Mouse (Mus musculus) regulatory T cell (primary cell): Measurements from ENCODE around the gene Ppan.

Experiments
- in situ Hi-C: fragments of 300-600 bp; cut with MboI, MseI; formaldehyde crosslinking; loops from one replicate; pipeline ENCODE4 v1.15.1; 2025; ENCODE audit warnings: high pct_unique_total_duplicates

Ppan gene

DNA sequence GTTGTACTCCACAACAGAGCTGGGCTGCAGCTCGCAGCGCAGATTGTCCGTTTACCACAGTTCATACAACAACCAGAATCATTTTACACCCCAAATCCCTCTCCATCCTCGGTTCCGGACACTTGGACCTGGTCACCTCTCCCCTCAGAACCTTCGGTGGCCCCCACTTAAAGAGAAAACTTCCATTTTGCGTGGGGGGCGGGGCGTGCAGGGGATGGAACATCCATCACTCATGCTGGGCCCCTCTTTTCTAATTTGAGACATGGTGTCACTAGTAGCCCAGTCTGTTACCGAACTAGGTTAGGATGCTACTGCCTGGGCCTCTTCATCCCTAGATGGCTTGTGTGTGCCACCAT, 9.3 kb upstream of the Ppan start:
- in situ Hi-C loops: no loop called here

DNA sequence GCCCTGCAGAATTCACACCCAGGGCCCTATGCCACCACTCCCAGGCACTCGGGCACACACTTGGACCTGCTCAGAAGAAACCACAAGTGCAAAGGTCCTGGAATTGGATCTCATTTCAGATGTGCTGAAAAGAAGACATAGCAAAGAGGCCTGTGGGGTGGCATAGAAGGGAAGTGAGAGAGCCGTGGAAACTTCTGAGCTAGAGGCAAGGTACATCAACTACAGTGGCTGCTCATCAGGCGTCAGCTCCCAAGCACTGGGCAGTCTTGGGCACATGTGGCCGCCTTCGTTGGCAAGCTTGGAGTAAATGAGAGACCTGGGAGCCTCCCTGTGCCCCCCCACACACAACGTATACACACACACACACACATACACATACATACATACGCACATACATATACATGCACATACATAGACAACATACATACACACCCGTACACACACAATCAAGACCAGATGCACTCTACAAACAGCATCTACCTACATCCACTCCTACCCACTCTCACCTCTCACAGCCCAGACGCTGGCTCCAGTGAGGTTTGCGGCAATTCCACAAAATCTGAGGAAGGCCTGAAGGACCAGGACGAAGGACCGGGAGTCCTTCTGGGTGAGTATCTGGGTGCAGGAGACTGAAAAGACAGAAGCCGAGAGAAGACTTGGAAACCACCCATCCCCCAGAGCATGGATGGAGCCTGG, 8.7 kb upstream of the Ppan start, which contains the start of gene Angptl6:
Angptl6 (minus strand) TSS at position 631 of the 696 bp plus-strand sequence.
- in situ Hi-C loops: no loop called here

DNA sequence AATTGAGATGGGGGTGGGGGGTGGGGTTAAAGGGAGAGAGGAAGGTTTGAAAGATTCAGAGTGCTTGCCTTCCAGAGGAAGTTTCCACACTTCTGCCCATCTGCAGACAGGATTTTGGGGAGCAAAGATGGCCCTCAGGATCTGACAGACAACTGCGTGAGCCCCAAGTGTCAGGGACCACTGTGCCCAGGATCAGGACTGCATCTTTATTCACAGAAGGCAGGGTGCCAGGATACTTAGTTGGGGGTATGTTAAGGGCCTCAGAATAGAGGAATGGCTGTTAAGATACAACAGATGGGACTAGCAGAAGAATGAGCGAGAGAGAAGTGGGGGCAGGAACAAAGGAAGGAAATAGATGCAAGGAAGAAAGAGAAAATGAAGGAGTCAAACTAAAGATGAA, 1.4 kb upstream of the Ppan start:
- in situ Hi-C loops: no loop called here

DNA sequence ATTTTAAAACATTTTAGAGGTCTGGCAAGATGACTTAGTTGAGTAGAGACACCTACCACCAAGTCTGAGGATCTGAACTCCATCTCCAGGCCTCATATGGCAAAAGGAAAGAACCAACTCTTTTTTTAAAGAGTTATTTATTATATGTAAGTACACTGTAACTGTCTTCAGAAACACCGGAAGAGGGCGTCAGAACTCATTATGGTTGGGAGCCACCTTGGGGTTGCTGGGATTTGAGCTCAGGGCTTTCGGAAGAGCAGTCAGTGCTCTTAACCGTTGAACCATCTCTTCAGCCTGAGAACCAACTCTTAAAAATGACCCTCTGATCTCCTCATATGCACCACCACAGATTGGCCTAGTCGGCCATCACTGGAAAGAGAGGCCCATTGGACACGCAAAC, 784 bp upstream of the Ppan start:
- in situ Hi-C loops: no loop called here

DNA sequence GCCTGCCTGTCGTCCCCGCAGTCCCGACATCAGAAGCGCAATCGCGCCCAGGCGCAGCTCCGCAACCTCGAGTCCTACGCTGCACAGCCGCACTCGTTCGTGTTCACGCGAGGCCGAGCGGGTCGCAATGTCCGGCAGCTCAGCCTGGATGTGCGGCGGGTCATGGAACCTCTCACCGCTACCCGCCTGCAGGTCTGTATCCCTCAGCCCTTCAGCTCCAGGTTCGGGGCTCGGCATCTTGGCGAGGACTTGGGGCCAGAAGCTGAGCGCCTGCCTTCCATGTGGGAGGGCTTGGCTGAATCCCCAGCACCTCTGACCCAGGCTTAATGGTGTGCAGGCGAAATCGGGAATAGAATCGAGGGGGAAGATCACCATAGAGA, 401 bp downstream of the Ppan start:
- in situ Hi-C loops: no loop called here

DNA sequence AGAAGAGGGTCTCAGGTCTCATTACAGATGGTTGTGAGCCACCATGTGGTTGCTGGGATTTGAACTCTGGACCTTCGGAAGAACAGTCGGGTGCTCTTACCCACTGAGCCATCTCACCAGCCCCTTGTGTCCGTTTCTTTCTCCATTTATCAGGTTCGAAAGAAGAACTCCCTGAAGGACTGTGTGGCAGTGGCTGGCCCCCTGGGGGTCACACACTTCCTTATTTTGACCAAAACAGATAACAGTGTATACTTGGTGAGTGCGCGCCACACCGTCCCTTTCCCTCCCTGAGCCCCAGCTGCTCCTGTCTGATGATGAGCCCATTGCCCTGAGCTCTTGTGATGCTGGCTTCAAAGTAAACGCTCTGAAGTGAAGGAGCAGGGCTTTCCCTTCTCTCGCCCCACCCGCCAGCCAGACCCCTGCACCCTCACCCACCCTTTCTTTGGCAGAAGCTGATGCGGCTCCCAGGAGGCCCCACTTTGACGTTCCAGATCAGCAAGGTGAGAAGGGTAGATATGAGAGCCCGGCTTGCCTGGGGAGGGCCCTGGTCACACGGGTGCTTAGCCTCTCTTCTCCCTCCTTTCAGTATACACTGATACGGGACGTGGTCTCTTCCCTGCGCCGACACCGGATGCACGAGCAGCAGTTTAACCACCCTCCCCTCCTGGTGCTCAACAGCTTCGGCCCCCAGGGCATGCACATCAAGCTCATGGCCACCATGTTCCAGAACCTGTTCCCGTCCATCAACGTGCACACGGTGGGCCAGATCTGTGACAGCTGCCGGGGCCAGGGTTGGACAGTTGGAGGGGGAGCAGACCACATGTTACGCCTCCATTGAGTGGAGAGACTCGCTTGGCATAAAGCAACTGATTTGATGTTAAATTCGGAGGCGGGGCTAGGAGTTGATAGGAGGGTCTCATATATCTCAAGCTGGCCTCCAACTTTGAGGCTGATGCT, 1.5 kb downstream of the Ppan start:
- in situ Hi-C loops: no loop called here

DNA sequence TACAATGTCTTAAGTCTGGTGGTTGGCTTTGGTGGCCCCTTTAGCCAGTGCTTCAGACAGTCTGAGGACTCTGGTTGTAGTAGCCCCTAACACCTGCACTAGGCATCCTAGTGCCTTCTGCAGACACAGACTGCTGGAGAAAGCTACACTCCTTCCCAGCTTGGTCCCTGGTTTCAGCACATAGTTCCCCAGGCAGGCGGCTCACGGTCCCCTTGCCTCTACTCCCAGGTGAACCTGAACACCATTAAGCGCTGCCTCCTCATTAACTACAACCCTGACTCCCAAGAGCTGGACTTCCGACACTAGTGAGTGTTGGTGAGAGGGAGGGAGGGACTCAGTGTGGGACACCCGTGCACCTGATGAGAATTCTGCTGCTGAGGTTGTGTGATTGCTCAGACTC, 2.4 kb downstream of the Ppan start:
- in situ Hi-C loops: no loop called here

DNA sequence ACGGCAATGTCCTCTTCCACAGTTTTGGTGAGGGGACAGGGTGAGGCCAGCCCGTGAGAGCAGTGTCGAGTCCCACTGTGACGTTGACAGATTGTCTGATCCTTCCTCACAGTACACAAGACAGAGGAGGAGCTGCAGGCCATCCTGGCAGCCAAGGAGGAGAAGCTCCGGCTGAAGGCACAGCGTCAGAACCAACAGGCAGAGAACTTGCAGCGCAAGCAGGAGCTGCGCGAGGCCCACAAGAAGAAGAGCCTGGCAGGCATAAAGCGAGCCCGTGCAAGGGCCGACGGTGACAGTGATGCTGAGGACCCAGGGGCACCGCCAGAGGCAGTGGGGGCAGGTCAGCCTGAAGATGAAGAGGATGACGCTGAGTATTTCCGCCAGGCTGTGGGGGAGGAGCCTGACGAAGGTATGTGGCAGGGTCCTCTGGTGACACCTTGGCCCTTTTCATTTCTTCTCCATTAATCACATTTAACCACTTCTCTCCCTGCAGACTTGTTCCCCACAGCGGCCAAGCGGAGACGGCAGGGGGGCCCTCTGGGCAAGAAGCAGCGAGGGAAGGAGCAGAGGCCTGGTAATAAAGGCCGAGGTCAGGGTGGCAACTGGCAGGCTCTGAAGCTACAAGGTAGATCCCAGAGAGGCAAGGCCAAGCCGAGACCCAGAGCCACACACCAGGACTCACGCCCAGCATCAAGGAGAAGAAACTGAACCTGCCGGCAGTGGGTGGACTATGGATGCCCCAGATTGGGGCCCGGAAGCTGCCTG, 3.5 kb downstream of the Ppan start:
- in situ Hi-C loops: no loop called here

DNA sequence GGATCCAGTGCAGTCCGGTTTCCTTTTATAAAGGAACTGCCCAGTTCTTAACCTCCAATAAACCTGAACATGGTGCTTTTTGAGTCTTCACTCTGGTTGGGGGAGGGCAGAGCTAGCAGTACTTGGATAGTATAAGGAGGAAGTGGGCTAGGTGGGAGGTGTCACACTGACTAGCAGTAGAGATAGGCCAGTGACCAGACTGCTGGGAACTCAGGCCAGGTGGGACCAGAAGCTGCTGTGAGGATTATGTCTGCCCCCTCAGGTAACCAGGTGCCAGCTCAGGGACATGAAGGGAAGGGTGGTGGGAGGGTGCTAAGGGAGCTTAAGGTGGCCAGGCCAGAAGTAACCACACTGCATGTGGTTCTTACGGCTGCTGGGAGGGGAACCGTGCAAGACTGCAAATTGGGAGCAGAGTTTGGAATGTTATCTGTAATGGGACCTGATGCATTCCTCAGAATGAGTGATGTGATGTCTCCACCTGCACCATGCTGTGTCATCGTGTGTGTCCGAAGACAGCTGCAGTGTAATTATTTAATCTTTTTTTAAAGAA, 4.2 kb downstream of the Ppan start:
- in situ Hi-C loops: no loop called here

DNA sequence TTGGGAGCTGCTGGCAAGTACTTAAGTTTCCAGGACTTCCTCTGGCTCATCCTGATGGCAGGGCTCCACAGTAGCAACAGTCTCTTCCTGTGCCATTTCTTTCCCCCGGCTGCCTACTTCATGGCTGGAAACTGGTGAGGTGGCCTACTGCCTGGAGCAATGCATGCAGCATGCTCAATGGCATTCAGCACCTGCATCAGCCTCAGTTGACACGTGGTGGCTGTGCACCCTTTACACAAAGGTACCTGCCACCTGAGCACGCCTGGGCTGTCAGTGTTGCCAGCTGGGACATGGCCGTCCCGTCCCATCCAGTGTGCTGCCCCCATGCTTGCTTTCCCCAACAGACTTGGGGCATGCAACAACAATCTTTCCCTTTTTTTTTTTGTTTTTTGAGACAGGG, 5.1 kb downstream of the Ppan start:
- in situ Hi-C loops: no loop called here

DNA sequence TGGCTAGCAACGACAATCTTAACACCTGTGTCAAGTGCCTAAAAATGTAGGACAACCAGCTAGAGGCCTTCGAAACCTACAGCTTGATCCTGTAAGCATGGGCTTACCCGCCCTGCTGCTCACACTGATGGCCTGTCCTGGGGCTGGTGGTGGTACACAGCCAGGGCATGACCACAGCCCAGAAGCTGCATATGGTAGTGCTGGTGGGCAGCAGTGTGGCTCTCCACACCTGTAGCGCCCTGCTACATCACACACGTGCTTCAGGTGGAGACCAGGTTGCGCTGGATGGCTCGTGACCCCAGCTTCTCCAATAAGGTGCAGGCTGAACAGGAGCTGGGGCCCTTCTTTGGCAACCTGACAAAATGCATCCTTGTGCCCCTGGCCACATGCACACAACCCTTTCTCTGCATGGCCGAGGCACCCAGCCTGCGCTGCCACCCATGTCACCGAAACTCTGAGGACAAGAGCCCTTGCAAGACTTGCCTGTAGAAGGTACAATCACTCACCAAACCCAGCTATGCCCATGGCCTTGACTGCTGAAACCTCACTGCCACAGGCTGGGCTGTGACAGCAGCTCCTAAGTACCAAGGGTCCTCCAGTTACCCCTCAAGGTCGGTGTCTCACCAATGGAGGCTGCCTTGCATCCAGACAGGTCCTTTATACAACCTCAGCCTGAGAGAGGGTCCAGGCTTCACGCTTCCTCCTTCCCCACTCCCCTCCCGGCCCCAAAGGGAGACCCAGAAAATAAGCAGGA, 5.8 kb downstream of the Ppan start:
- in situ Hi-C loops: no loop called here

DNA sequence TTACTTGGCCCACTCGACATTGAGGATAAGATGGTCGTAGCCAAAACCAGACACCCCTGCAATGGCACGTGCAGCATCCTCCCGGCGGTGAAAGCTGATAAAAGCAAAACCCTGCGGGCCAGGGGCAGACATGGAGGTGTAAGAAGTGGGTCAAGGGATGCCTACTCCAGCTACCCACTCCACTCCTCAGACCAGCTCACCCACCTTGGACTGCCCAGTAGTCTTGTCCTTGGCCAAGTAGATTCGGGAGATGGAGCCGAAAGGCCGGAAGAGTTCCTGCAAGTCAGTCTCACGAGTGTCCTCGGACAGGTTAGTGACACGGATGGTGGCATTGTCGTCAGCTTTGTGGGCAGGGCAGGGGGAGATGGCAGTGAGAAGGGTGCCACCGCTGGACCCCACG, 6.7 kb downstream of the Ppan start:
- in situ Hi-C loops: no loop called here

DNA sequence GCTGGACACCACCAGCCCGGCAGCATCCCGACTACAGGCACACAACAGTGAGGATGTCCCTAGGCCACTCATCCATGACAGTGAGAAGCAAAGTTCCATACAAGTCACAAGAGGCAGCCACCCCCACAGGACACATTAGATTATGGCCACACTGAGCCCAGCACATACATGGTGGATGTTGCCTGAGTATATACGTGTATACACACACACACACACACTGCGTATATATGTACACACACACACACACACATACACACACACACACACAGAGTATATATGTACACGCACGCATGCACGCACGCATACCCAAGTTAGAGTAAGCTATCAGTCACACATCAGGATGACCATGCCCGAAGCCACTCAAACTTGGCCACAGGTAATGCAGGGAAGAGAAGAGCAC, 7.4 kb downstream of the Ppan start:
- in situ Hi-C loops: no loop called here

DNA sequence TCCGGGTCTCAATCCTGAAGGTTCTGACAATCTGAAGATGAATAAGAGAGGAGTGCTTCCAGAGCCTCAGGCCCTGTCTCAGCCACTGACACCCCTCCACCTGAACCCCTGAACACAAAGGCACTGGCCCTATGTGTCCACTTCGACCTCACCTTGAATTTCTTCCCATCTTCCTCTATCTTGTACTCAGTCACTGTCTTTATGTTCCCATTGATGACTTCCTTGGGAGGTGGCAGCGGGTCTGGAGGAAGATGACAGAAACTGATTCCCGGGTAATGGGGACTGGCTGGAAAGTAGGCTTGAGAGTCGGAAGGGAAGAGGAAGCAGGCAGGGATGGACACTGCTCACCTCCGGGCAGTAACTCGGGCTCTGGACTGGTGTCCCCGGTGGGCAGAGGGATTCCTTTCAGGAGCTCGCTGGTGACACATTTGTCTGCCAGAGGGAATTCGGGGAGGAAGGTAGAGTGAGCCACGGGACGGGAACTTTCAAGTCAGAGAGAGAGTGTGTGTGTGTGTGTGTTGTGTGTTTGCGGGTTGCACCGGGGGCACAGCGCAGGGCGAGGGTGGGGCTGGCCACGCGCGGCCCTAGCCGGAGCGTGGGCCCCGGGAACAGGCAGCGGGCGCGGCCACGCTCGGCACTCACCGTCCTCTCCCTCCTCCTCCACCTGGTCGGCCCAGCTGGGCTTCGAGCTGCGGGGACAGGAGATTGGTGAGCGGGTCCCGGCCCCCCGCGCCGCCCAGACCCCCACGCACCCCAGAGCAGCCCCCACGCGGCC, 9.9 kb downstream of the Ppan start:
- in situ Hi-C loops: no loop called here

DNA sequence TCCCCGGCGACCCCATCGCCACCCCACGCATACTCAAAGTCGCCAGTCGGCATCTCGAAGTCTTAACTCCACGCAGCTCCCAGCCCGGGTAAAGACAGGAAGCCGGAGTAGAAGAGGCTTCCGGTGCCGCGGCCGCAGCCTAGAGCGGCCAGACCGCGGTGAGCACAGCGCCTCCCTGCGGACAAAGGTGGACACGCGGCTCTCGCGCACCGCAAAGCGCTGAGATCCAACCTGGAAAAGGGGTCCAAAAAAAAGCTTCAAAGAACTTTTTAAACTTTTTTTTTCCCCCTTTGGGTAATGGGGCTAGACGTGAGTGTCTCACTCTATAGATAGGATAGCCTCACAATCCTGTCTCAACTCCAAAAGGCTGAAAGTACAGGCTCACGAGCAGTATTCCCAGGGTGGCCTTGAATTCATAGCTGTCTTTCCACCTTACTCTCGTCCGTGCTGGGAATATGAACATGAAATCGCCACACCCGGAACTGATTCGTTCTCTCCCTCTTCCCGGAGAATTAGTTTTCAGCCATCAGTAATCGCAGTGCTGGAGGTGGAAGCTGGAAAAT, 10.6 kb downstream of the Ppan start, which contains the start of gene Eif3g:
Eif3g (minus strand) TSS at position 113 of the 563 bp plus-strand sequence.
- in situ Hi-C loops: no loop called here

DNA sequence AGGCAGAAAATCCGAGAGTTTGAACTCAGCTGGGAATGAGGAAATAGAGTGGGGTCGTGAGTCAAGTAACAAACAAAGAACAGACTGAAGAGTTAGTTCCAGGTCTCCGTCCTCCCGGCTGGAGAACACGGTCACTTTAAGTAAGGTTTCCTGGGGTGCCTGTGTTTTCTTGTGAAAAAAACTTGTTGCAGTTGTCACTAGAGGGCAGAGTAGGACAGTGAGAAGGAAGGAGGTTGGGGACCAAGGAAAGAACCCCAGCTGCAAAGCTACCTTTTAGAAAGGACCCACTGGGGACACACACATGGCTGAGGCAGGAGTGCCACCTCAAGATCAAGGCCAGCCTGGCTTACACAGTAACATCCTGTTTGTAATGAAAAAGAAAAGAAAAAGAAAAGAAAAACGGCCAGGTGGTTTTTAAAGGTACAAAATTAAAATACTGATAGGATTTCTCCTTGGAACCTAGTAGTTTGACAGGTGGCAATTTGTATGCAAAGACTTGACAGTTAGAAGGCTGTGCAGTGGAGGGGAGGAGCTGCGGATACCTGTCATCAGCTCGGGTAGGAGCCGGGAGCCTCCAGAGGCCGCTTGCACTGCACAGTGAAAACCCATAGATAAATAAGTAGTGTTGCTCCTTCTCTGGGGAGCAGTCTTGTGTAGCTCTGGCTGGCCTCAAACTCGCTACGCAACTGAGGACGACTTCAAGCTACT, 13.6 kb downstream of the Ppan start:
- in situ Hi-C loops: loop anchor here (25.0 kb wide), 1 partner anchor 111 kb away; the partner anchor contains the start of genes Icam1 and Mrpl4

DNA sequence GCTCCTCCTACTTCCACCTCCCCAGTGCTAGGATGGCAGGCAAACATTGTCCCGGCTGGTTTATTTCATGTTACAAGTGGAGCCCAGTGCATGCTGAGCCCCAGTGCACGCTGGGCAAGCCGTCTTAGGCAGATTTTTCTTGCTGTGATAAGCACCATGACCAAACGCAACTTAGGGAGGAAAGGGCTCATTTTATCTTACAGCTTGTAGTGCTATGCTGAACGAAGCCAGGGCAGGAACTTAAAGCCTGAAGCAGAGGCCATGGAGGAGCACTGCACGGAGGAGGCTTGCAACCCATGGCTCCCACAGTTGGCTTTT, 14.2 kb downstream of the Ppan start:
- in situ Hi-C loops: loop anchor here (25.0 kb wide), 1 partner anchor 110 kb away; the partner anchor contains the start of genes Icam1 and Mrpl4

DNA sequence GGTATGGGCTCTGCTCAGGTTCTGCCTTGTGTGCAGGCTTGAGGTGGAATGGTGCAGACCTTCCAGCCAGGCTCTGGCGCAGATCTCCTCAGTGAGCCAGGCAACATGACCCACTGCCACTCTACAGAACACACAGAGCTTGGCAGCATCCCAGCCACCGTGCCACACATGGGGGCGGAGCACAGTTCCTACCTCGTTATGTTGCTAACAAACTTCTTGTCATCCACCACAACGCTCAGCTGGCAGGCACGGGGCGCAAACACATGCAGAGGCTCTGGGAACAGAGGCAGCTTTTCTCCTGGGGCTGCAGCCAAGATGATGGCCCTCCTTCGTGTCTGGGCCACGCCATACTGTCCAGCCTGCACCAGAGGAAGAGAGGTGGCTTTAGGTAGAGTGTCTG, 22.0 kb downstream of the Ppan start:
- in situ Hi-C loops: loop anchor here (25.0 kb wide), 1 partner anchor 102 kb away; the partner anchor contains the start of genes Icam1 and Mrpl4

DNA sequence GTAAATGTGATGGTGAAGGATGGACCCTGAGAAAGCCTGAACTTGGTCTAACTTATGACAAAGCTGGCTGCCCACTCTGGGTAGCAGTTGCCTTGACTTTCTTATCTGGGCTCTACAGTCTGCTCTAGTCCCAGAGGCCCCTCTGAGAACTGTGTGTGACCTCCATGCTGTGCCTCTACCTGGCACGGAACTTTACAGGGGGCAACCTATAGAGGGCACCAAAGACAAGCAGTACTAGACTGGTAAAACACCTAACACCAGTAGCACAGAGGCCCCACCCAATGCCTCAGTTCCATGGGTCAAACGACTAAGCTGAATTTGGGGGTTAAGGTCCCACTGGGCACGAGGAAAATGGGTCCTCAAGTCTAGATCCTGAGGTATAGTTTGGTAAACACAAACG, 28.2 kb downstream of the Ppan start:
- in situ Hi-C loops: loop anchor here (25.0 kb wide), 1 partner anchor 96 kb away; the partner anchor contains the start of genes Icam1 and Mrpl4
